Mouse (Mus musculus) heart, embryonic 14.5 days (tissue): ENCODE data around the gene Hpf1. TPM values are rescaled to one million over a fixed set of nuclear protein-coding genes. Genes with fewer than 3 reads are reported as not detected.
A peak's percentile ranks its signal among the peaks of the same experiment; 100 is the strongest.

Source experiments
- ATAC-seq: fragments of 200-750 bp; cut with Nextera tagmentation; 2 replicates; pipeline ENCODE4 v1.8.0; 2017; ENCODE audit warnings: low read depth, moderate TSS enrichment; ENCODE audit not compliant: insufficient number of reproducible peaks, insufficient read depth, low FRiP score
- H3K27ac ChIP-seq, 2 experiments: fragments of 200-500 bp in 1 of 2; fragments of 300-500 bp in 1 of 2; sonication (generic) in 1 of 2; replicated peaks in 1 of 2; 2 replicates each; pipeline ENCODE4 v1.5.1; 2012 to 2014; ENCODE audit warnings: low read depth in 2 of 2, low read length in 2 of 2, control low read depth in 1 of 2, mild to moderate bottlenecking in 1 of 2, mixed read lengths in 1 of 2; ENCODE audit not compliant: control insufficient read depth in 1 of 2, insufficient read depth in 1 of 2
- H3K27me3 ChIP-seq: fragments of 300-500 bp; sonication (generic); 2 replicates; pipeline ENCODE4 v1.6.1; 2014; ENCODE audit warnings: mild to moderate bottlenecking, low read length, control low read depth; ENCODE audit not compliant: control insufficient read depth, insufficient read depth
- H3K36me3 ChIP-seq: fragments of 300-500 bp; sonication (generic); 2 replicates; pipeline ENCODE4 v1.6.1; 2014; ENCODE audit warnings: mild to moderate bottlenecking, control low read depth, low read length, mixed read lengths; ENCODE audit not compliant: control insufficient read depth, insufficient read depth
- H3K4me1 ChIP-seq, 2 experiments: fragments of 200-500 bp in 1 of 2; fragments of 300-500 bp in 1 of 2; sonication (generic) in 1 of 2; 2 replicates each; pipeline ENCODE4 v1.6.1; 2012 to 2014; ENCODE audit warnings: low read length in 2 of 2, control low read depth in 1 of 2, mixed read lengths in 1 of 2; ENCODE audit not compliant: control insufficient read depth in 2 of 2, insufficient read depth in 2 of 2
- H3K4me2 ChIP-seq: fragments of 300-500 bp; sonication (generic); 2 replicates; pipeline ENCODE4 v1.6.1; 2014; ENCODE audit warnings: mild to moderate bottlenecking, low read length
- H3K4me3 ChIP-seq, 2 experiments: fragments of 200-500 bp in 1 of 2; fragments of 300-500 bp in 1 of 2; sonication (generic) in 1 of 2; 2 replicates each; pipeline ENCODE4 v1.5.1; 2012 to 2014; ENCODE audit warnings: low read length in 2 of 2, mild to moderate bottlenecking in 2 of 2, control low read depth in 1 of 2, low read depth in 1 of 2, moderate library complexity in 1 of 2; ENCODE audit not compliant: control insufficient read depth in 1 of 2, insufficient read depth in 1 of 2
- H3K9ac ChIP-seq: fragments of 300-500 bp; sonication (generic); 2 replicates; pipeline ENCODE4 v1.6.1; 2014; ENCODE audit warnings: mild to moderate bottlenecking, low read length
- H3K9me3 ChIP-seq: fragments of 300-500 bp; sonication (generic); 2 replicates; pipeline ENCODE4 v1.6.1; 2016; ENCODE audit warnings: low read length, control low read depth; ENCODE audit not compliant: control insufficient read depth
- WGBS: fragments of 180-500 bp; shearing (Covaris S2); extraction: QIAGEN DNeasy Blood & Tissue Kit; methylation state at CpG from one replicate; pipeline ENCODE4 v1.1.7; 2014; 5-methylcytosine and 5-hydroxymethylcytosine counted together
- polyA plus RNA-seq: library from polyadenylated mRNA; unstranded; fragments of >200 nt; fragmentation: Nextera tagmentation; extraction: Ambion mirVana; gene quantifications from 2 replicates; pipeline ENCODE4 v1.2.1, GENCODE M21; 2014

Hpf1 gene
- 51.2 and 55.5 TPM in 2 replicates for polyA plus RNA-seq

DNA sequence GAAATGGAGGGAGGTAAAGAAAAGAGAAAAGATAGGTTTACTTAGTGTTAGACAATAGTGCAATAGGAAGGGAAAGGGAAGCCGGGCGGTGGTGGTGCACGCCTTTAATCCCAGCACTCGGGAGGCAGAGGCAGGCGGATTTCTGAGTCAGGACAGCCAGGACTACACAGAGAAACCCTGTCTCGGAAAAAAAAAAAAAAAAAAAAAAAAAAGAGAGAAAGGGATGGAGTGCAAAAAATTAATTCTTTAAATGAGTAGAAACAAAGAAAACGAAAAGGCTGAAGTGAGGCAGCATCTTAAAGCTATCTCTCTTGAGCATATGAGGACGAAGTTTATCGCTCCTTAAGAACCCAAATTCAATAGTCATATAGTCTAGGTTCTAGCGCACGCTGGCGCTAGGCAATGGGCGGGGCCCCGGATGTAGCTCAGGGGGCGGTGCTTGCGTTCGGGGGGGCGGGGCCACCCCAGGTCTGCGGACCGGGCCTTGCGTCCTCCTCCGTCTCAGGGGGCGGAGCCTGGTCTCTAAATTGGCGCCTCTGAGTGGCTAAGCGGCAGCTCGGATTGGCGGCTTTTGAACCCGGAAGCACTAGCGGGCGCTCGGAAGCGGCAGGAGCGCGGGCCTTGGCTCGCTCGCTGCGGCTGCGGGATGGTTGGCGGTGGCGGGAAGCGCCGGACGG is at the start of gene Hpf1:
TSS of gene Hpf1 (plus strand) at position 576 of the 677 bp plus-strand sequence.
- ATAC-seq, result peak; percentile 96
- no peaks in the 10 kb centered on the region for H3K27me3 ChIP-seq

DNA sequence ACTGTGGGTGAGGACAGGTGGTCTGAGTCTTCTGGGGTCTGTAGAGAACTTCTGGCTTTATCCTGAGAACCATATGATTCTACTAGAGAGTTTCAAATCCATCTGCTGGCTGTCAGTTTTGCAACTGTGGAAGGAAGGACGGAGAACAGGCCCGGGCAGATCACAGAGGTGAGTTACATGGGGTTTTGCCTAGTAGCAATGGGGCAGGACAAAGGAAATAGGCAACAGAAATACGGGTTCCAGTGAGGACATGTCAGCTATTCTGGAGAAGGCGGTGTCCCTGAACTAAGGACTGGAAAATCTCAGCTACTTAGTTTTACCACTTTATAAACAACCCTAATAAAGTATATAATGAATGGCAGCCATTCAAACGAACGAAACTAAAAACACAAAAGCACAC is 47.8 kb upstream of the Hpf1 start:
- Histone ChIP-seq H3K9me3 (no peaks in the 10 kb centered on the region), H3K4me2 (no peak overlapping the region), H3K36me3 (no peaks in the 10 kb centered on the region), H3K27ac (no peak overlapping the region), H3K9ac (no peak overlapping the region), H3K4me1 (no peaks in the 10 kb centered on the region), H3K27me3 (no peaks in the 10 kb centered on the region), H3K4me3 (no peak overlapping the region)
- ATAC-seq, result no peak
- WGBS, result 82% methylated on average over 6 of the region's 6 CpGs

More for the DNA sequence above, at the start of gene Hpf1:
- H3K27ac ChIP-seq, result no peak within 1 kb of the TSS
- 6% methylated on average over 40 of the region's 43 CpGs for WGBS
- H3K9me3 ChIP-seq, result no peaks in the 10 kb centered on the region
- H3K4me3 ChIP-seq, result peak within 1 kb of the TSS; percentile 84 to 88
- H3K4me2 ChIP-seq, result peak within 1 kb of the TSS; percentile 72
- H3K9ac ChIP-seq, result peak within 1 kb of the TSS; percentile 86
- H3K4me1 ChIP-seq, result peaks cover 2 to 22% of the 10 kb centered on the region in 2 experiments
- H3K36me3 ChIP-seq, result peaks cover 4% of the 10 kb centered on the region; the same call in 1 of the 2 replicates

DNA sequence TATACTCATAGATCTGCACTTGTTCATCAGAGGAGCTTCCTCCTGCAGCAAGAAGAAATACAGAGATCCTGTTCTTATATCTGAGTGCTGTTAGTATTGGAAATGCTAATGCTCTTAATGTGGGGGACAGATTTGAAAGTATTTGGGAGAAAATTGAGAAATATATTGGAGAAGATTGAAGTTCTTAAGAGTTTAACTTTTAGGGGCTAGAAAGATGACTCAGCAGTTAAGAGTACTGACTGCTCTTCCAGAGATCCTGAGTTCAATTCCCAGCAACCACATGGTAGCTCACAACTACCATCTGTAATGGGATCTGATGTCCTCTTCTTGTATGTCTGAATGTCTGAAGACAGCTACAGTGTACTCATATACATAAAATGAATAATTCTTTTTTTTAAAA is 32.7 kb upstream of the Hpf1 start:
- Histone ChIP-seq H3K9ac (no peak overlapping the region), H3K27me3 (no peaks in the 10 kb centered on the region), H3K4me1 (peaks cover 0 to 2% of the 10 kb centered on the region in 2 experiments; a peak in 2 of 4 replicates), H3K27ac (no peak overlapping the region), H3K4me3 (no peak overlapping the region), H3K9me3 (no peaks in the 10 kb centered on the region), H3K36me3 (no peaks in the 10 kb centered on the region), H3K4me2 (no peak overlapping the region)
- ATAC-seq, result no peak

DNA sequence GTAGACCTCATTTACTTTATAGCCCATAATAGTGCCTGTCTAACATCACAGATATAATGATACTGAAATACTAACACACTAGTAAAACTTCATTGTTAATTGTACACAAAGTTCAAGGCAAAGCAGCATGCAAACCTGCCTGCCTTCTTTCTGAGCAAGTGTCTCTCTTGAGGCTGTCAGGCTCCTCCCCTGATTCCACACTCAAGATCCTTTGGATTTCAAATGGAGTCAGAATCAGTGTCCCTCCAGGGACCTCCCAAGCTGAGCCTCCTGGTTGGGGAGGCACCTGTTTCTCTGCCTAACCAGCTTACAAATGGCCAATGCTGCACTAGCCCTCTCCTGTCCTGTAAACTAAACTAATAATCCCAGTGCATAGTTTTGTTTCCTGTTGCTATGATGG is 32.1 kb upstream of the Hpf1 start:
- Histone ChIP-seq H3K4me1 (peaks cover 0 to 2% of the 10 kb centered on the region in 2 experiments; a peak in 2 of 4 replicates), H3K27me3 (no peaks in the 10 kb centered on the region), H3K4me2 (no peak overlapping the region), H3K36me3 (no peaks in the 10 kb centered on the region), H3K9ac (no peak overlapping the region), H3K27ac (no peak overlapping the region), H3K4me3 (no peak overlapping the region), H3K9me3 (no peaks in the 10 kb centered on the region)
- ATAC-seq, result no peak

DNA sequence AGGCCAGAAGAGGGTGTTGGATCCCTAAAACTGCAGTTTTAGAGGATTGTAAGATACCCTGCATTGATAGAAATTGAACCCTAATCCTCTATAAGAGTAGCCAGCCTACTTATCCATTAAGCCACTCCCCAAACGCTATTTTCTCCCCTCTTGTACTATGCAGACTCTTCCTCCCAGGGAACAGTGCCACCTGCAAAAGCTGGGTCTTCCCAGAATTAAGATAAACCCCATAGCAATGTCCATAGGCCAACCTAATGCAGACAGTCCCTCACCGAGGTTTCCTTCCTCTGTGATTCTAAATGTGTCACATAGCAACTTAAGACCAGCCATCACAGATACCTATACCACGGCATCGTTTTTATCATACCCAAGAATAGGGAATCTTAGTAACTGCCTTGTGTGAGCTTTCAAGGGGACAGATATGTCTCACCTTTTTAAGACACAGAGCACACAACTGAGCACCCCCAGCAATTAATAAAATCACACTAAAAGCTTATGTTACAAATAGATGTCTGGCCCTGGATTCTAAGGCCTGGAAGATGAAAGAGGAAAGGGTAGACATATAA is 31.2 kb upstream of the Hpf1 start:
- H3K4me2 ChIP-seq, result no peak overlapping the region
- H3K4me3 ChIP-seq, result no peak overlapping the region
- H3K9me3 ChIP-seq, result no peaks in the 10 kb centered on the region
- peaks cover 0 to 2% of the 10 kb centered on the region in 2 experiments; a peak in 2 of 4 replicates for H3K4me1 ChIP-seq
- H3K27ac ChIP-seq, result no peak overlapping the region
- H3K9ac ChIP-seq, result no peak overlapping the region
- no peak for ATAC-seq
- WGBS, result 39% methylated on average over 4 of the region's 4 CpGs
- no peaks in the 10 kb centered on the region for H3K36me3 ChIP-seq
- H3K27me3 ChIP-seq, result no peaks in the 10 kb centered on the region

DNA sequence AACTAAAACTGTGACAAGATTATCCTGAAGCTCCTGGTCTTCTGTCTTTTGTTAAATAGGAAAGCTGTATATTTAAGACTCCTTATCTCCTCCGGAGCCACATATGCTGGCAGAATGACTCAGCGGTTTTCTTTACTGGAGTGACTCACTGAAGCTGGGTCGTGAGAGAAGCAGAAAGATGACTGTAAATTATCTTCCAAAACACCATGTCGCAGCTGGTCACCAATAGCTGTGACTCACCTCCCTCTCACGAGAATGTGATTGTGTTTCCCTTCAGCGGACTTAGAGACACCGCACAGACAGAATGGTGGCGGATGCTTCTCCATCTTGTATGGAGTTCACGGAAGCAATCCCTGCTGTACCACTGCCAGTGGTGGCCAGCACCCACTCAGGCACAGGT is 30.6 kb upstream of the Hpf1 start:
- Histone ChIP-seq H3K36me3 (no peaks in the 10 kb centered on the region), H3K4me3 (no peak overlapping the region), H3K9me3 (no peaks in the 10 kb centered on the region), H3K27ac (no peak overlapping the region; a peak in 1 of 4 replicates), H3K9ac (no peak overlapping the region), H3K27me3 (no peaks in the 10 kb centered on the region), H3K4me1 (peaks cover 0 to 2% of the 10 kb centered on the region in 2 experiments; a peak in 2 of 4 replicates), H3K4me2 (no peak overlapping the region)
- 41% methylated on average over 9 of the region's 9 CpGs for WGBS
- ATAC-seq, result peak; percentile 54; the same call in 1 of the 2 replicates

DNA sequence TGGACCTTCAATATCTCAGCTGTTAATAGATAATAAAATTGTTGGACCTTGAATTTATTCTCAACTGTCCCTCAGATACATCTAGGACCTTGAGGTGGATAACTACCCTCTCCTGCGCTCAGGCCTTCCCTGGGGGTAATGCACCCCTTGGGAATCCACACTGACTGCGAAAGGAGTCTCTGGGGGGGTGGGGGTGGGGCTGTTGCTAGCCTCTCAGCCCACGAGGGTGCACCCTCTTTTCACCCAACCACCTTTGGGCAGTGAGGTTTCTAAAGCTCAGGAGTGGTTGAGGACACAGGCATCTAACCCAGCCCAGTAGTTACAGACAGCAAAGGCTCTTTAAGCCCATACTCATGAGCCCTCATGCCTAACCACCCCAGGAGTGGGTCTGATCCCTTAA is 29.5 kb upstream of the Hpf1 start:
- H3K27ac ChIP-seq, result no peak overlapping the region
- no peak overlapping the region for H3K4me2 ChIP-seq
- H3K4me1 ChIP-seq, result peaks cover 0 to 2% of the 10 kb centered on the region in 2 experiments; a peak in 2 of 4 replicates
- H3K36me3 ChIP-seq, result no peaks in the 10 kb centered on the region
- 59% methylated on average over 3 of the region's 3 CpGs for WGBS
- no peaks in the 10 kb centered on the region for H3K27me3 ChIP-seq
- no peak overlapping the region for H3K4me3 ChIP-seq
- H3K9me3 ChIP-seq, result no peaks in the 10 kb centered on the region
- ATAC-seq, result no peak
- H3K9ac ChIP-seq, result no peak overlapping the region
